Mouse (Mus musculus) ES-E14 (cell line): Measurements from ENCODE around the gene Smc1b. TPM values are rescaled to one million over a fixed set of nuclear protein-coding genes. Genes with fewer than 3 reads are reported as not detected.

Experiments
- DNase-seq: peaks from one replicate; pipeline ENCODE4 v3.0.0-alpha.2; 2013; ENCODE audit warnings: low read depth, low spot score
- H3K27ac ChIP-seq: 2 replicates; pipeline ENCODE4 v1.5.1; 2012; ENCODE audit warnings: low read depth, mild to moderate bottlenecking, low read length, moderate library complexity, mixed read lengths; ENCODE audit not compliant: poor library complexity, insufficient read depth, severe bottlenecking
- H3K36me3 ChIP-seq: 2 replicates; pipeline ENCODE4 v1.6.1; 2012; ENCODE audit warnings: mild to moderate bottlenecking, low read length, moderate library complexity, mixed read lengths; ENCODE audit not compliant: control insufficient read depth, poor library complexity, insufficient read depth, severe bottlenecking
- H3K4me1 ChIP-seq, 2 experiments: fragments of 150-350 bp in 1 of 2; sonication (generic) in 1 of 2; 2 replicates each; pipeline ENCODE4 v1.6.1; 2012; ENCODE audit warnings: low read length in 2 of 2, mild to moderate bottlenecking in 1 of 2, mixed read lengths in 1 of 2; ENCODE audit not compliant: control insufficient read depth in 2 of 2, insufficient read depth in 2 of 2, poor library complexity in 1 of 2
- H3K4me3 ChIP-seq, 2 experiments: fragments of 150-350 bp in 1 of 2; sonication (generic) in 1 of 2; 2 replicates each; pipeline ENCODE4 v1.5.1; 2012; ENCODE audit warnings: low read length in 2 of 2, low read depth in 1 of 2, mild to moderate bottlenecking in 1 of 2, mixed read lengths in 1 of 2; ENCODE audit not compliant: insufficient read depth in 1 of 2, poor library complexity in 1 of 2, severe bottlenecking in 1 of 2
- H3K9ac ChIP-seq: 2 replicates; pipeline ENCODE4 v1.6.1; 2012; ENCODE audit warnings: low read depth, mild to moderate bottlenecking, low read length, mixed read lengths; ENCODE audit not compliant: poor library complexity, insufficient read depth, severe bottlenecking
- H3K9me3 ChIP-seq: fragments of 150-350 bp; sonication (generic); 2 replicates; pipeline ENCODE4 v1.6.1; 2012; ENCODE audit warnings: low read depth, mild to moderate bottlenecking, low read length; ENCODE audit not compliant: control insufficient read depth, insufficient read depth
- CHD2 ChIP-seq: IDR thresholded peaks from 2 replicates; pipeline ENCODE4 v1.6.1; 2014; ENCODE audit warnings: mild to moderate bottlenecking, low read depth, low read length, inconsistent platforms
- HCFC1 ChIP-seq: IDR thresholded peaks from 2 replicates; pipeline ENCODE4 v1.6.1; 2012; ENCODE audit warnings: low read length, inconsistent platforms, borderline replicate concordance; ENCODE audit not compliant: insufficient read depth
- MAFK ChIP-seq: IDR thresholded peaks from 2 replicates; pipeline ENCODE4 v1.6.1; 2014; ENCODE audit warnings: mild to moderate bottlenecking, low read depth, low read length, inconsistent platforms; ENCODE audit not compliant: insufficient read depth
- ZC3H11A ChIP-seq: IDR thresholded peaks from 2 replicates; pipeline ENCODE4 v1.6.1; 2012; ENCODE audit warnings: low read depth, mild to moderate bottlenecking, inconsistent platforms, low read length, borderline replicate concordance
- ZNF384 ChIP-seq: IDR thresholded peaks from 2 replicates; pipeline ENCODE4 v1.6.1; 2012; ENCODE audit warnings: low read depth, low read length, inconsistent platforms
- in situ Hi-C, 2 experiments: fragments of 600-800 bp; cut with MboI; formaldehyde crosslinking; loops; one replicate each; pipeline ENCODE4 v1.15.1; 2025; ENCODE audit warnings: low sequenced_read_pairs in 2 of 2, inconsistent platforms in 1 of 2; ENCODE audit not compliant: unreplicated experiment in 2 of 2
- total RNA-seq: library from RNA; depleted of rRNA; stranded (reverse); fragments of 300-350 nt; gene quantifications from 2 replicates; pipeline ENCODE4 v1.2.3, GENCODE M21; 2012

The Smc1b gene
- total RNA-seq, 1 experiment: 8.7 TPM

GRCm38 (mm10) chr15:85043761-85044160, 88.0 kb downstream of the Smc1b start:
- H3K9ac ChIP-seq: no peak overlapping the region
- no peak overlapping the region for H3K27ac ChIP-seq
- in situ Hi-C loops: no loop called here
- no peak overlapping the region for H3K4me3 ChIP-seq
- DNase-seq: no peak
- H3K36me3 ChIP-seq: peaks cover 20% of the 10 kb centered on the region
- H3K4me1 ChIP-seq: peaks cover 0 to 5% of the 10 kb centered on the region in 2 experiments; a peak in 2 of 4 replicates
- H3K9me3 ChIP-seq: no peaks in the 10 kb centered on the region
- TF ChIP-seq CHD2: no peak
- no peak for TF ChIP-seq ZNF384
- no peak for TF ChIP-seq ZC3H11A
- TF ChIP-seq HCFC1: no peak
- no peak for TF ChIP-seq MAFK

GRCm38 (mm10) chr15:85043116-85043515, 88.6 kb downstream of the Smc1b start:
- H3K9me3 ChIP-seq: no peaks in the 10 kb centered on the region
- no peak for DNase-seq
- H3K36me3 ChIP-seq: peaks cover 15% of the 10 kb centered on the region
- no peak overlapping the region for H3K4me3 ChIP-seq
- in situ Hi-C loops: no loop called here
- H3K27ac ChIP-seq: no peak overlapping the region
- peaks cover 0 to 7% of the 10 kb centered on the region in 2 experiments; a peak in 2 of 4 replicates for H3K4me1 ChIP-seq
- H3K9ac ChIP-seq: no peak overlapping the region
- TF ChIP-seq HCFC1 (no peak), MAFK (no peak), ZNF384 (no peak), CHD2 (no peak), ZC3H11A (no peak)

- H3K9me3 ChIP-seq: no peaks in the 10 kb centered on the region
- peak; percentile 85 for DNase-seq
- H3K27ac ChIP-seq: no peak overlapping the region
- peaks cover 10% of the 10 kb centered on the region for H3K36me3 ChIP-seq
- no peak for TF ChIP-seq ZNF384
- TF ChIP-seq ZC3H11A: no peak
- no peak for TF ChIP-seq HCFC1
- TF ChIP-seq CHD2: no peak
- TF ChIP-seq MAFK: no peak
- H3K4me3 ChIP-seq: no peak overlapping the region
- H3K9ac ChIP-seq: no peak overlapping the region
- in situ Hi-C loops: no loop called here
- H3K4me1 ChIP-seq: peaks cover 0 to 9% of the 10 kb centered on the region in 2 experiments; a peak in 2 of 4 replicates
These were observed 89.3 kb downstream of the Smc1b start for GRCm38 (mm10) chr15:85042361-85042954.

- Histone ChIP-seq H3K36me3 (peaks cover 6% of the 10 kb centered on the region), H3K27ac (no peak overlapping the region), H3K9me3 (no peaks in the 10 kb centered on the region), H3K4me1 (peaks cover 0 to 9% of the 10 kb centered on the region in 2 experiments; a peak in 2 of 4 replicates), H3K4me3 (no peak overlapping the region), H3K9ac (no peak overlapping the region)
- in situ Hi-C loops: no loop called here
- no peak for DNase-seq
- TF ChIP-seq CHD2: no peak
- TF ChIP-seq ZC3H11A: no peak
- no peak for TF ChIP-seq MAFK
- TF ChIP-seq HCFC1: no peak
- no peak for TF ChIP-seq ZNF384
These were observed 90.1 kb downstream of the Smc1b start for GRCm38 (mm10) chr15:85041546-85042225.
